Mouse (Mus musculus): ENCODE results near the gene Tdpoz1.
"Not testable (repeated sequence)": the region's sequence is repeated elsewhere in the genome, so short reads cannot be mapped to it uniquely, and the experiment has no call there.

The Tdpoz1 gene

GRCm38 (mm10) chr3:93676210-93676609 lies at the start of gene Tdpoz1:
TSS of gene Tdpoz1 (minus strand) at chr3:93676310.
- not testable (repeated sequence) for DNase-seq

GRCm38 (mm10) chr3:93708969-93709637 lies 33.0 kb upstream of the Tdpoz1 start:
- DNase-seq, result not testable (repeated sequence)

- DNase-seq, result not testable (repeated sequence)
Observed at GRCm38 (mm10) chr3:93692970-93693369, 16.9 kb upstream of the Tdpoz1 start, which contains the start of gene Gm37596. TSS of gene Gm37596 (minus strand) at chr3:93693070.

GRCm38 (mm10) chr3:93670805-93671503 lies 5.2 kb downstream of the Tdpoz1 start:
- DNase-seq, result not testable (repeated sequence)

- no peak for DNase-seq
Observed at GRCm38 (mm10) chr3:93654260-93654659, 21.9 kb downstream of the Tdpoz1 start.

- no peak for DNase-seq
Observed at GRCm38 (mm10) chr3:93652586-93652985, 23.5 kb downstream of the Tdpoz1 start, which contains the start of gene Tdpoz2. TSS of gene Tdpoz2 (minus strand) at chr3:93652686.

- DNase-seq, result not testable (repeated sequence)
Observed at GRCm38 (mm10) chr3:93630917-93631714, 45.0 kb downstream of the Tdpoz1 start.
